Mouse (Mus musculus): ENCODE results near the gene Fam107b.

DNA sequence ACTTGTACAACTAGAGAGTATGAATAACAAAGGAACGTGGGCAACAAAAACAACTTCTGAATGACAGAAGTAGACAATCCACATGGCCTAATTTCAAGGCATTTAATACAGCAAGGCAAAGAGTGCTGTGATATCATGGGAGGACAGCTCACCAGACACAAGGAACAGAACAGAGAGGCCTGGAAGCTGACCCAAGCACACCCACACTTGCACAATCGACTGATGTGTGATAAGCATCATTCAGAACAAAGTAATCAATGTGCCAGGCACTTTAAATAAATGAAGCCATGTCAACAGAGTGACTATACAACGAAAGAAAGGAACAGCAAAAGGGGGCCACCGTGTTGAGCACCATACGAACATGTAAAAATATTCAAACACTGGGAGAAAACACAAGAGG is 125.6 kb downstream of the Fam107b start:
- TF ChIP-seq MAFK (IDR thresholded peaks at IDR 0.05; ENCODE audit: insufficient read depth, low read depth, low read length), result no peak
- no peak for TF ChIP-seq ZC3H11A (IDR thresholded peaks at IDR 0.05; ENCODE audit: borderline replicate concordance, low read depth, low read length)
- no peak for TF ChIP-seq ZNF384 (IDR thresholded peaks at IDR 0.05; ENCODE audit: low read depth, low read length)
